Mouse (Mus musculus) layer of hippocampus, adult 18-20 months (tissue): Measurements from ENCODE around the gene Gm29427. TPM values are rescaled to one million over a fixed set of nuclear protein-coding genes. Genes with fewer than 3 reads are reported as not detected.

Experiments used
- DNase-seq, 2 experiments: peaks; one replicate each; pipeline ENCODE4 v3.0.0; 2022; ENCODE audit warnings: low spot score in 2 of 2
- long read RNA-seq: library from polyadenylated mRNA; stranded (forward); transcript quantifications from one replicate; pipeline ENCODE4 v2.0.0, GENCODE M21; 2021
- total RNA-seq, 2 experiments: library from RNA; stranded (reverse); gene quantifications; 2 replicates each; pipeline ENCODE4 v1.2.3; 2021

Gene Gm29427
- total RNA-seq = not detected
- long read RNA-seq, partial matches to known transcripts = 1 of 2 reads
- long read RNA-seq, other reads (novel, unspliced or antisense) = 1 of 2 reads

GRCm38 (mm10) chr1:130715561-130716217 lies at the start of gene Gm29427:
TSS of gene Gm29427 (minus strand) at chr1:130715799.
- peak; percentile 92 to 96 for DNase-seq

DNA sequence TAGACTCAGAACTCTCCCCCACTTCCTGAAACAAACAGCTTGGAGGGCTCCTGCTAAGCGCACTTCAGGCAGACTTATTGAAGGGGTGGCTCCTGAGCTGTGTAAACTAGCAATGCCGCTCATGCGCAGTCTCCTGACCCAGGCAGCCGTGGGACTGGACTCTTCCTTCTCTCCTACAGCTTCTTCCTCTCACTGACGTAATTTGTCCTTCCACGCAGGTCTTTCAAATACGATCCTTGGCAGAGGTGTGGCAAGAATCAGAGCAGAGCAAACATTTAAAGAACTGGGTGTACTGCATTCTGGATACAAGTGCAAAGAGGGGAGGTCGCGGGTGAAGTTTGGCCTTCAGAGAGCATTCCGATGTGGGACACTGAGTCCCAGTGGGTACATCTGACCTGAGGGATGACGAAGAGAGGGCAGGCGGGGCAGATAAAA lies 48.4 kb upstream of the Gm29427 start:
- DNase-seq = no peak

DNA sequence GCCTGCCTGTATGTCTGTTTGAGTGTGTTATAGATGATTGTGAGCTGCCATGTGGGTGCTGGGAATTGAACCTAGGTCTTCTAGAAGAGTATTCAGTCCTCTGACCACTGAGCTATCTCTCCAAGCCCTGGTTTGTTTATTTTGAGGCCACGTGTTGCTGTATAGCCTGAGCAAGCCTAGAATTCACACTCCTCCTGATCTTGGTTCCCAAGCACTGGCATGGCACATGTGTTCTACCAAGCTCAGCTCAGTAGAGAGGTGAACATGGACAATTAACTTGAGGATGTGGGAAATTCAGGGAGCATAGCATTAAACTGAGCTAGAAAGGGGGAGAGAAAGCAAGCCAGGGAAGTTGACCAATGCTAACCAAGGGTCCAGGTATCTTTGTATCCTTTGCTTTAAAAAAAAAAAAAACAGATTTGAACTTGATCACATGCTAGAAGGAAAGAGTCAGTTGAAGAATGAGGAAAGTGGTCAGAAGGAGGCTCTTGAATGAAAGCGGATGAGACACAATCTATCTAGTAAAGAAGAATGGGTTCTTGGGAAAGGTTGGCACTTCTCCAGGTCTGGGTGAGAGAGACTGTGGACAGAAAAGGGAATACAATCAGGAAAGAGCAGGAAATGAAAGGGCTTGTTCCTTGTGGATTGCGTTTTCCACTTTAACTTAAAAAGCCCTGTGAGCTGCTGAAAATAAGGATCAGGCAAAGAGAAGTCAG lies 46.6 kb upstream of the Gm29427 start:
- no peak for DNase-seq

DNA sequence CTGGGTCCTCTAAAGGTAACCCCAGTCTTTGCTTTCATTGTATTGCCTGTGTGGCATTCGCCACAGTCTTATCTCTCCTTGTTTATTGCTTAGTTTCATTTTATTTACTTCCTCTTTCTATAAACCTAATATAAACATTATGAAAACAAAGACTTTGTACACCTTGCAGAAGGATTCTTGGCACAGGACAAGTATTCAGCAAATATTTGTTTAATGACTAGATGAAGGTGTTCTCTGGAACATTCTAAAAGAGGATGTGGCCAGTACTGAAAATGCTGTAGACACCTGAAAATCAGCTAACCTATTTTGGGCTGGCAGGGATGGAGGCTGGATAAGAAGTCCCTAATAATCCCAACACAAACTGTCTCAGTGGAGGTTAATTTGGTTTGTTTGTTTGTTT lies 46.0 kb upstream of the Gm29427 start:
- no peak for DNase-seq

DNA sequence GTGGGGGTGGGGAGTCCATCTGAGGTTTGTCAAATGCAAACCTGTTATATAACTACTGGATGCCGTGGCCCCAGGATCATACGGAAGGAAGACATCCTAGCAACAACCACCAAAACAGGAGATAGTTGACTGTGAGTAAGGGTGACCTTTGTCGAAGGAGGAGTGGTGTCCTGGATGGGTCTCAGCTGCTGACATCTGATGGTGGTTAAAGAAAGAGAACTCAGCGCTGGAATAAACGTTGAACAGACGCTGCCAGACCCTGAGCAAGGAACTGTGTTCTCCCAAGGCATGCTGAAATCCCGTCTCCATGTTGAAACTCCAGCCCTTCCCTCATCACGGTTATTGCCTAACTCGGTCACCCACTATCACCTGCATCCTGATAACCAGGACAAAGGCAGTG lies 44.1 kb upstream of the Gm29427 start:
- DNase-seq = no peak

DNA sequence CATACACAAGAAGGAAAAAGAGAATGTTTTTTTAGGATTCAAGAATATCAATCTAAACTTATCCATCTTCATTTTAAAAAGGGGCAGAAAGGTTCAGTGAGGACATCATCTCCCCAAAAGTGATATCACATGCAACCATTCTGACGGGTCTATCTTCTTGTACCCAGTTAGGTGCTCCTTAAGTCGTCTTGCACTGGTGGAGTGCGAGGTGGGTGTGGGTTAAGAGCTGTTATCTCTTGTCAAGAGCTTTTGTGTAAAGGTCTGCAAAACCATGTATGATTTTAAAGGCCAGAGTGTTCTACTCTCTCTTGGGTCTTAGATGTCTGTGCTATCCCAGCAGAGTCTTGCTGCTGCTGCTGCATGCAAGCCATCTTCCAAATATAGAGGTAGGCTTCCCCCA lies 31.2 kb upstream of the Gm29427 start:
- DNase-seq = no peak

DNA sequence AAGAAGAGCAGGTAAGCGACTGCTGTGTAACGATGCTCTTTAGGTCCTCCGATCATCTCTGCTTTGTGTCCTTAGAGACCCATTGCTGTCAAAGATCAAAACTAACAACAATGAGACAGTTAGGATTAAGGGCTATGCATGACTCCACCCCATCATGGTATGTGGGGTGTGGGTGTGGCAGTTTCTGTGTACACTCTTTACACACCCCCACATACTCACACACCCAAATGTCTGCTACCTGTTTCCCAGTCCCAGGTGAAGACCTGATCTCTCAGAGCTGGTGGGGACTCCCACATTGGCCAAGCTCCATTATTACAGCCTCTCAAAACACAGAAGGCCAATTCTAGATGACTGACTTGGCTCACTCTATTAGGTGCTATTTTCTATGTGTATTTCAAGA lies 30.0 kb upstream of the Gm29427 start:
- DNase-seq = no peak

- no peak for DNase-seq
These were observed 29.4 kb upstream of the Gm29427 start for GRCm38 (mm10) chr1:130744961-130745360.

GRCm38 (mm10) chr1:130744217-130744616 lies 28.6 kb upstream of the Gm29427 start:
- DNase-seq = no peak

DNA sequence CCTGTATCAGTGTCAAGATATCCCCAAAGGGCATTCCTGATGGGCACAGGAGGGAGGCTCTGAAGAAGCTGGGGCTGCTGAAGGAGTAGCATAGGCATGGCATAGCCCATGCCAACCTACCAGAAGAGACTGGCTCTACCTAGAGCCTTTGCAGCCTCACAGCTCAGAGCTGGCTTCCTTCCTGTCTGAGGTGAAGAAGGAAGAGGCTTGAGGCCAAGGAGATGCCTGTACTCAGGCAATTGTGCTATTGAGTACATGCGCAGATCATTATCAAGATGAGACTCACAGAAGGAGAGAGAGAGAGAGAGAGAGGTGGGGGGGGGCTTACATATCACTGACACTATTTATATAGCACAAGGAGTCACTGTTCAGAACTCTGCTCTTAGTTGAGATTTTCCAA lies 28.2 kb upstream of the Gm29427 start:
- no peak for DNase-seq

GRCm38 (mm10) chr1:130742201-130742600 lies 26.6 kb upstream of the Gm29427 start:
- DNase-seq = no peak

- peak; percentile 56 to 74 for DNase-seq
These were observed 25.5 kb upstream of the Gm29427 start for GRCm38 (mm10) chr1:130740781-130741720.

DNA sequence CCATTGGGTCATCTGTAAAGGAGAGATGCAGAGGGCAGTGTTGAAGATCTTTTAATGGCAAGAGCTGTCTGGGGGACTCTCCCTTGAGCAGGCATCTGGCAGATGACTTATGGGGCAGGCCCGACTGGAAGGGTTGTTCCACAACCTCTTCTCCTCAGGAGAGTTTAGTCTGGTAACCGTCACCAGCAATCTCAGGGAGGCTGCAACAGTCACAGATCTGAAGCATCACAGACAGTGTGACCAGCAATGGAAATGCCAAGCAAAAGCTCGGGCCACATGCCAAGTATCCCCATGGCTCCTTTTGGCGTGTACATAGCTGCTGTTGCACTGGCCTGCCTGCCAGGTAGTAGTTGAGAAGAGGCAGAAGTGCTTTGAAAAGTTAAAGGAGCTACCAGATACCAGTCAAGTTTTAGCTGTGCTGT lies 24.6 kb upstream of the Gm29427 start:
- no peak for DNase-seq

- no peak for DNase-seq
These were observed 24.0 kb upstream of the Gm29427 start for GRCm38 (mm10) chr1:130739636-130740035.

DNA sequence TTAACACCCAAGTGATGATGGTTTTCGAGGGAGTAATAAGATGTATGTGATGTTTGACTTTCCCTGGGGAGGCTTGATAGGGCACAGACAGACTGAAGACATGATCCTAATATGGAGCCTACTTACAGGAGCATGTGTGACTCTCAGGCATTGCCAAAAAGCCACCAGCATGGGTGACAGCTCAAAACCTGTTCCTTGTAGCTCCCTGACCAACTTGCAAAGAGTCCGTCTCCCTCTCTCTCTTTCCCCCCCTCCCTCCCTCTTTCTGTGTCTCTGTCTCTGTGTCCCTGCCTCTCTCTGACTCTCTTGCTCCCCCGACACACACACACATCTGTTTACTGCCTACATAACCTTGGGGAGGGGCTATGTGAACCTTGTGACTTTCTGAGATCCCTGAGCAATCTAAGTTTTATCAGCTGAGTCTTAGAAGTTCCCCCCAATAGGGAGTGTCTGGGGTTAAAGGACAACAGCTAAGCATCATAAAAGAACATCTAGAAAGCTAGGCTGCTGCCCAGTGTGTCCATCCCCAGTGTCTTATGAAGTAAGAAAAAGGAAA lies 23.0 kb upstream of the Gm29427 start:
- DNase-seq = no peak

- no peak for DNase-seq
These were observed 22.3 kb upstream of the Gm29427 start for GRCm38 (mm10) chr1:130737916-130738315.

DNA sequence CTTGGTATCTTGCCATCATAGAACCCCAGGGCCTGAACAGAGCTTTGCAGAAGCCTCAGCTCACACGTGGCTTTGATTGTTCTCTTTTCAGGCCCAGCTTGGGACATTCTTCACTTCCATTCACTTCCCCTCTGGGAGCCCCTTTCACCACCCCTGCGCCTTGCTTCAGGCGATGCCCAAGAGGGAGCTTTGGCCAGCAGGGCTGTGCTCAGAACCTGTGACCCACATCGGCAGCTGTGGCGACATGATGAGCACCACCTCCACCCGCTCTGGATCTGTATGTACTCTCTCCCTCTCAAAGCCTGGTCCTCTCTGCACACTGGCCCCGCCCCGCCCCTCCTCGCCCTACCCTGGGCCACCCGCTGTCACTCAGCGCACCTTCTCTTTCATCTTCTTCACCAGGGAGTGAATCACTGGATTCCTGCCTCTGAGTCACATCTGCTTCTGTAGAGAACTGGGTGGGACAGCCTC lies 21.8 kb upstream of the Gm29427 start:
- DNase-seq = no peak

DNA sequence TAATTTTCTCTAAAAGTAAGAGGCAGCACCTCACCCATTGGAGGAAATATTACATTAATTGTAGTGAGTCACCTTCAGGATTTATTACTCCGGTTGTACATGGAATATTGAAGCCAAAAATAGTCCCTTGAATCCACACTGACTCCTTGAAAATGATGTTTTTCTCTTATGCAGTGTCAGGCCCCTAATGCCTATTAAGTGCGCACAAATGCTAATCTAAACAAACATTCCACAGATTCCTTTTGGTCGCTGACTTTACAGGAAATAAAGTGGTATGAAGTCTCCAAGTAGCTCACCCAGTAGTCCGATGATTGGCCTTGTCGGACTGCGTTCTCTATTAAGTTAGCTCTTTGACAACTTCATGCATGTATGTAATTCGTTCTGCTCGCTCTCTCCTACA lies 19.3 kb upstream of the Gm29427 start:
- DNase-seq = no peak

DNA sequence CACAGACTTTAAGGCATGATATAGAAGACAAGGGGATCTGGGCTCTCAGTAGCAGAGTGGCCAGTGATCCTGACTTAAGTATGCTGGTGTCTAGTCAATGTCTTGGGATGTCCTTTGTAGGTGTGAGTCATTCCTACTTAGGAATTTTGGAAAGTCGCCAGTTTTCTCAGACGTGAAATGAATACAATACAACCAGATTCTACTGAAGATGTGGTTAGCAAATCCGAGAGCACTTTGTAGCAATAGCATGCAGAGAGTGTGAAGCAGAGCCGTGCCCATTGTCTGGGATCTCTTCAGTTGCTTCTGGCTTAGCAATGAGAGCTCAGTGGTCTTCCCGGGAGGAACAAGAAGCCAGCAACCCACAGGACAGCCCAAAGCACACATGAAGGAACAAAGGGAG lies 18.9 kb upstream of the Gm29427 start:
- no peak for DNase-seq

DNA sequence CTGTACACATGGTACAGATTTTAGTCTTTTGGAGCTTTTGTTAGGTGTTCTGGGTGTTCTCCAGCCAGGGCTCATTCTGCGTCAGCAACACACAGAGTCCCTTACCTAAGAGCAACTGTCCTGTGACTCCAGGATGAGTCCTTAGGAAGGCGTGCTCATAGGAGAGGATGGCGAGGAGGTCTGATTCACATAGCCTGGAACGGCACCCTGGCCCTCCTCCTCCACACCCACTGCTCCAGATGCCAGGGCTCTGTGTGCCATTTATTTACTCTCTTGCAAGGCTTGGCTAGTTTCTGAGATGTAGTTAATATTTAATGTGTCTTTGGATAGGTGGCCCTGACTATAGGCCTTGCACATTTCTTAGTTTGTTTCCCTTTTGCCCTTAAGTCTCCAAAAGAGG lies 18.1 kb upstream of the Gm29427 start:
- DNase-seq = peak; percentile 25 to 34
